Mouse (Mus musculus) limb, embryonic 14.5 days (tissue): ENCODE results near the gene Renbp. TPM values are rescaled to one million over a fixed set of nuclear protein-coding genes. Genes with fewer than 3 reads are reported as not detected.
A peak's percentile ranks its signal among the peaks of the same experiment; 100 is the strongest.

Experiments used
- ATAC-seq: fragments of 200-750 bp; cut with Nextera tagmentation; 2 replicates; pipeline ENCODE4 v1.8.0; 2017; ENCODE audit warnings: low read depth, moderate number of reproducible peaks, moderate TSS enrichment; ENCODE audit not compliant: low FRiP score
- DNase-seq: peaks from one replicate; pipeline ENCODE4 v3.0.0-alpha.2; 2015; ENCODE audit warnings: low spot score
- H3K27ac ChIP-seq: fragments of 300-500 bp; sonication (generic); replicated peaks from 2 replicates; pipeline ENCODE4 v1.5.1; 2014; ENCODE audit warnings: low read depth, mild to moderate bottlenecking, low read length, moderate library complexity, mixed read lengths
- H3K27me3 ChIP-seq: fragments of 300-500 bp; sonication (generic); 2 replicates; pipeline ENCODE4 v1.6.1; 2014; ENCODE audit warnings: low read length, mixed read lengths; ENCODE audit not compliant: control insufficient read depth, insufficient read depth
- H3K36me3 ChIP-seq: fragments of 300-500 bp; sonication (generic); 2 replicates; pipeline ENCODE4 v1.6.1; 2014; ENCODE audit warnings: mild to moderate bottlenecking, low read length, moderate library complexity, mixed read lengths; ENCODE audit not compliant: control insufficient read depth, insufficient read depth
- H3K4me1 ChIP-seq: fragments of 300-500 bp; sonication (generic); 2 replicates; pipeline ENCODE4 v1.6.1; 2014; ENCODE audit warnings: antibody characterized with exemption, low read length, mixed read lengths; ENCODE audit not compliant: control insufficient read depth, insufficient read depth
- H3K4me2 ChIP-seq: fragments of 300-500 bp; sonication (generic); replicated peaks from 2 replicates; pipeline ENCODE4 v1.6.1; 2014; ENCODE audit warnings: low read depth, mild to moderate bottlenecking, low read length, moderate library complexity; ENCODE audit not compliant: severe bottlenecking
- H3K4me3 ChIP-seq: fragments of 300-500 bp; sonication (generic); replicated peaks from 2 replicates; pipeline ENCODE4 v1.5.1; 2014; ENCODE audit warnings: low read length
- H3K9ac ChIP-seq: fragments of 300-500 bp; sonication (generic); 2 replicates; pipeline ENCODE4 v1.6.1; 2014; ENCODE audit warnings: mild to moderate bottlenecking, low read depth, low read length, moderate library complexity; ENCODE audit not compliant: severe bottlenecking
- H3K9me3 ChIP-seq: fragments of 300-500 bp; sonication (generic); 2 replicates; pipeline ENCODE4 v1.6.1; 2016; ENCODE audit warnings: low read length; ENCODE audit not compliant: control insufficient read depth
- POLR2A ChIP-seq: fragments of 200-500 bp; IDR thresholded peaks from 2 replicates; pipeline ENCODE4 v1.8.0; 2012; ENCODE audit warnings: inconsistent platforms, mild to moderate bottlenecking, moderate library complexity, borderline replicate concordance; ENCODE audit not compliant: insufficient read depth, insufficient read length; ENCODE audit errors: extremely low read depth
- WGBS: fragments of 180-500 bp; shearing (Covaris S2); extraction: QIAGEN DNeasy Blood & Tissue Kit; methylation state at CpG from one replicate; pipeline ENCODE4 v1.1.7; 2014; 5-methylcytosine and 5-hydroxymethylcytosine counted together
- polyA plus RNA-seq, 2 experiments: library from polyadenylated mRNA; depleted of rRNA in 1 of 2; stranded (reverse) in 1 of 2; unstranded in 1 of 2; fragments of >200 nt; fragmentation: Nextera tagmentation in 1 of 2; extraction: Ambion mirVana in 1 of 2; gene quantifications; 2 replicates each; pipeline versions ENCODE4 v1.2.1 to v1.2.3; 2012 to 2014

The Renbp gene
- polyA plus RNA-seq, 2 experiments, result 33.7 to 39.3 TPM

- ATAC-seq (peak; percentile 16; the same call in 1 of the 2 replicates), DNase-seq (no peak)
- no peaks in the 10 kb centered on the region for H3K27me3 ChIP-seq
- H3K9ac ChIP-seq, result peak overlapping the region; percentile 63
- H3K4me1 ChIP-seq, result no peaks in the 10 kb centered on the region
- H3K4me2 ChIP-seq, result peak overlapping the region; percentile 53
- WGBS, result 20% methylated on average over 34 of the region's 34 CpGs
- H3K36me3 ChIP-seq, result peaks cover 21% of the 10 kb centered on the region
- no peaks in the 10 kb centered on the region for H3K9me3 ChIP-seq
- H3K4me3 ChIP-seq, result peak overlapping the region; percentile 52
- H3K27ac ChIP-seq, result 0 out of 2 replicates have a peak overlapping the region, but pooled peaks have one; percentile 26
- no peak for TF ChIP-seq POLR2A
These were observed 9.3 kb downstream of the Renbp start for GRCm38 (mm10) chrX:73921285-73921822.

- Histone ChIP-seq H3K27me3 (no peaks in the 10 kb centered on the region), H3K9ac (no peak overlapping the region), H3K4me2 (no peak overlapping the region), H3K9me3 (no peaks in the 10 kb centered on the region), H3K36me3 (peaks cover 21% of the 10 kb centered on the region), H3K27ac (no peak overlapping the region), H3K4me3 (no peak overlapping the region), H3K4me1 (no peaks in the 10 kb centered on the region)
- no peak for ATAC-seq
- WGBS, result 84% methylated on average over 5 of the region's 5 CpGs
- TF ChIP-seq POLR2A, result no peak
- no peak for DNase-seq
These were observed 12.0 kb downstream of the Renbp start for GRCm38 (mm10) chrX:73918631-73919030.

GRCm38 (mm10) chrX:73916945-73917344 is 13.7 kb downstream of the Renbp start:
- H3K4me3 ChIP-seq, result no peak overlapping the region
- H3K4me2 ChIP-seq, result no peak overlapping the region
- ATAC-seq (no peak), DNase-seq (no peak)
- H3K27me3 ChIP-seq, result no peaks in the 10 kb centered on the region
- 83% methylated on average over 8 of the region's 8 CpGs for WGBS
- no peaks in the 10 kb centered on the region for H3K4me1 ChIP-seq
- H3K36me3 ChIP-seq, result peaks cover 21% of the 10 kb centered on the region
- H3K9ac ChIP-seq, result no peak overlapping the region
- no peak for TF ChIP-seq POLR2A
- no peak overlapping the region for H3K27ac ChIP-seq
- no peaks in the 10 kb centered on the region for H3K9me3 ChIP-seq

GRCm38 (mm10) chrX:73914827-73915703 is 15.6 kb downstream of the Renbp start:
- no peak for TF ChIP-seq POLR2A
- H3K9me3 ChIP-seq, result no peaks in the 10 kb centered on the region
- 30% methylated on average over 31 of the region's 31 CpGs for WGBS
- peak; percentile 95 for DNase-seq
- ATAC-seq, result peak; percentile 96
- peaks cover 21% of the 10 kb centered on the region for H3K36me3 ChIP-seq
- peak overlapping the region; percentile 35 for H3K4me2 ChIP-seq
- 0 out of 2 replicates have a peak overlapping the region, but pooled peaks have one; percentile 31 for H3K9ac ChIP-seq
- H3K27me3 ChIP-seq, result no peaks in the 10 kb centered on the region
- no peaks in the 10 kb centered on the region for H3K4me1 ChIP-seq
- peak overlapping the region; percentile 75 for H3K27ac ChIP-seq
- H3K4me3 ChIP-seq, result peak overlapping the region; percentile 15; the same call in 1 of the 2 replicates

- Histone ChIP-seq H3K27ac (no peak overlapping the region), H3K4me3 (no peak overlapping the region), H3K9ac (no peak overlapping the region), H3K36me3 (no peaks in the 10 kb centered on the region), H3K9me3 (no peaks in the 10 kb centered on the region), H3K27me3 (no peaks in the 10 kb centered on the region), H3K4me1 (no peaks in the 10 kb centered on the region), H3K4me2 (no peak overlapping the region)
- ATAC-seq, result no peak
- 77% methylated on average over 2 of the region's 2 CpGs for WGBS
- TF ChIP-seq POLR2A, result no peak
- no peak for DNase-seq
These were observed 19.1 kb downstream of the Renbp start for GRCm38 (mm10) chrX:73911588-73911987.
